Mouse (Mus musculus) limb, embryonic 13.5 days (tissue): Measurements from ENCODE around the gene Lrp1. TPM values are rescaled to one million over a fixed set of nuclear protein-coding genes. Genes with fewer than 3 reads are reported as not detected.

Source experiments
- ATAC-seq: fragments of 200-750 bp; cut with Nextera tagmentation; 2 replicates; pipeline ENCODE4 v1.8.0; 2017; ENCODE audit warnings: low read depth, moderate number of reproducible peaks, moderate TSS enrichment; ENCODE audit not compliant: low FRiP score
- H3K27ac ChIP-seq: fragments of 300-500 bp; sonication (generic); 2 replicates; pipeline ENCODE4 v1.5.1; 2015; ENCODE audit warnings: inconsistent platforms, mild to moderate bottlenecking, moderate library complexity
- H3K27me3 ChIP-seq: fragments of 300-500 bp; sonication (generic); 2 replicates; pipeline ENCODE4 v1.6.1; 2015; ENCODE audit warnings: mild to moderate bottlenecking, inconsistent platforms
- H3K36me3 ChIP-seq: fragments of 300-500 bp; sonication (generic); 2 replicates; pipeline ENCODE4 v1.6.1; 2015; ENCODE audit warnings: inconsistent platforms, mild to moderate bottlenecking, moderate library complexity
- H3K4me1 ChIP-seq: fragments of 300-500 bp; sonication (generic); 2 replicates; pipeline ENCODE4 v1.6.1; 2015; ENCODE audit warnings: inconsistent platforms
- H3K4me2 ChIP-seq: fragments of 300-500 bp; sonication (generic); replicated peaks from 2 replicates; pipeline ENCODE4 v1.6.1; 2015; ENCODE audit warnings: inconsistent platforms, mild to moderate bottlenecking, moderate library complexity
- H3K4me3 ChIP-seq: fragments of 300-500 bp; sonication (generic); 2 replicates; pipeline ENCODE4 v1.5.1; 2015; ENCODE audit warnings: moderate library complexity, mild to moderate bottlenecking, inconsistent platforms
- H3K9ac ChIP-seq: fragments of 300-500 bp; sonication (generic); 2 replicates; pipeline ENCODE4 v1.6.1; 2015; ENCODE audit warnings: mild to moderate bottlenecking, inconsistent platforms
- H3K9me3 ChIP-seq: fragments of 300-500 bp; sonication (generic); 2 replicates; pipeline ENCODE4 v1.6.1; 2016; ENCODE audit warnings: inconsistent platforms
- WGBS: fragments of 180-500 bp; shearing (Covaris S2); methylation state at CpG from one replicate; pipeline ENCODE4 v1.1.7; 2015; 5-methylcytosine and 5-hydroxymethylcytosine counted together
- polyA plus RNA-seq: library from polyadenylated mRNA; unstranded; fragments of >200 nt; fragmentation: Nextera tagmentation; extraction: Ambion mirVana; gene quantifications from 2 replicates; pipeline ENCODE4 v1.2.1, GENCODE M21; 2015

Lrp1 gene
- polyA plus RNA-seq, 1 experiment from 2014 or later: 127 TPM

- no peak overlapping the region for H3K4me3 ChIP-seq
- H3K27me3 ChIP-seq: no peaks in the 10 kb centered on the region
- no peaks in the 10 kb centered on the region for H3K4me1 ChIP-seq
- H3K4me2 ChIP-seq: no peak overlapping the region
- H3K9ac ChIP-seq: no peak overlapping the region
- peaks cover 99% of the 10 kb centered on the region for H3K36me3 ChIP-seq
- no peak overlapping the region for H3K27ac ChIP-seq
- no peaks in the 10 kb centered on the region for H3K9me3 ChIP-seq
- WGBS: 83% methylated on average over 9 of the region's 9 CpGs
- ATAC-seq: no peak
These were observed 43.8 kb downstream of the Lrp1 start for GRCm38 (mm10) chr10:127577156-127577555.

- Histone ChIP-seq H3K36me3 (peaks cover 99% of the 10 kb centered on the region), H3K4me2 (no peak overlapping the region), H3K9me3 (no peaks in the 10 kb centered on the region), H3K4me3 (no peak overlapping the region), H3K9ac (no peak overlapping the region), H3K4me1 (no peaks in the 10 kb centered on the region), H3K27me3 (no peaks in the 10 kb centered on the region), H3K27ac (no peak overlapping the region)
- WGBS: 65% methylated on average over 18 of the region's 18 CpGs
- ATAC-seq: no peak
These were observed 44.5 kb downstream of the Lrp1 start for GRCm38 (mm10) chr10:127576381-127576961.

- H3K27ac ChIP-seq: no peak overlapping the region
- H3K9me3 ChIP-seq: no peaks in the 10 kb centered on the region
- no peaks in the 10 kb centered on the region for H3K4me1 ChIP-seq
- 91% methylated on average over 7 of the region's 7 CpGs for WGBS
- no peak overlapping the region for H3K9ac ChIP-seq
- H3K4me2 ChIP-seq: no peak overlapping the region
- H3K4me3 ChIP-seq: no peak overlapping the region
- no peaks in the 10 kb centered on the region for H3K27me3 ChIP-seq
- H3K36me3 ChIP-seq: peaks cover 99% of the 10 kb centered on the region
- no peak for ATAC-seq
These were observed 45.2 kb downstream of the Lrp1 start for GRCm38 (mm10) chr10:127575741-127576140.

GRCm38 (mm10) chr10:127572281-127572680 lies 48.7 kb downstream of the Lrp1 start:
- peaks cover 93% of the 10 kb centered on the region for H3K36me3 ChIP-seq
- no peak overlapping the region for H3K27ac ChIP-seq
- H3K27me3 ChIP-seq: no peaks in the 10 kb centered on the region
- no peak overlapping the region for H3K4me2 ChIP-seq
- H3K9me3 ChIP-seq: no peaks in the 10 kb centered on the region
- H3K4me3 ChIP-seq: no peak overlapping the region
- H3K9ac ChIP-seq: no peak overlapping the region
- H3K4me1 ChIP-seq: no peaks in the 10 kb centered on the region
- 91% methylated on average over 5 of the region's 5 CpGs for WGBS
- no peak for ATAC-seq

- Histone ChIP-seq H3K9ac (no peak overlapping the region), H3K27me3 (no peaks in the 10 kb centered on the region), H3K9me3 (no peaks in the 10 kb centered on the region), H3K4me3 (no peak overlapping the region), H3K4me1 (no peaks in the 10 kb centered on the region), H3K36me3 (peaks cover 93% of the 10 kb centered on the region), H3K27ac (no peak overlapping the region), H3K4me2 (no peak overlapping the region)
- no peak for ATAC-seq
- 90% methylated on average over 17 of the region's 17 CpGs for WGBS
These were observed 49.9 kb downstream of the Lrp1 start for GRCm38 (mm10) chr10:127570937-127571641.

- Histone ChIP-seq H3K27ac (no peak overlapping the region), H3K27me3 (no peaks in the 10 kb centered on the region), H3K36me3 (peaks cover 91% of the 10 kb centered on the region), H3K9me3 (no peaks in the 10 kb centered on the region), H3K4me1 (no peaks in the 10 kb centered on the region), H3K4me2 (no peak overlapping the region), H3K4me3 (no peak overlapping the region), H3K9ac (no peak overlapping the region)
- no peak for ATAC-seq
- 63% methylated on average over 6 of the region's 6 CpGs for WGBS
These were observed 50.6 kb downstream of the Lrp1 start for GRCm38 (mm10) chr10:127570384-127570783.

GRCm38 (mm10) chr10:127569450-127569849 lies 51.5 kb downstream of the Lrp1 start:
- Histone ChIP-seq H3K9ac (no peak overlapping the region), H3K27ac (no peak overlapping the region), H3K4me1 (no peaks in the 10 kb centered on the region; the same call in 1 of the 2 replicates), H3K4me2 (no peak overlapping the region), H3K4me3 (no peak overlapping the region), H3K9me3 (no peaks in the 10 kb centered on the region), H3K27me3 (no peaks in the 10 kb centered on the region), H3K36me3 (peaks cover 88% of the 10 kb centered on the region)
- WGBS: 34% methylated on average over 3 of the region's 3 CpGs
- ATAC-seq: no peak

- Histone ChIP-seq H3K4me2 (no peak overlapping the region), H3K36me3 (peaks cover 88% of the 10 kb centered on the region), H3K9ac (no peak overlapping the region), H3K27me3 (no peaks in the 10 kb centered on the region), H3K4me3 (no peak overlapping the region), H3K27ac (no peak overlapping the region), H3K9me3 (no peaks in the 10 kb centered on the region), H3K4me1 (peaks cover 8% of the 10 kb centered on the region)
- 95% methylated on average over 28 of the region's 28 CpGs for WGBS
- no peak for ATAC-seq
These were observed 54.2 kb downstream of the Lrp1 start for GRCm38 (mm10) chr10:127566553-127567326.

GRCm38 (mm10) chr10:127564301-127564700 lies 56.6 kb downstream of the Lrp1 start:
- Histone ChIP-seq H3K4me2 (no peak overlapping the region), H3K27me3 (no peaks in the 10 kb centered on the region), H3K9ac (no peak overlapping the region), H3K4me3 (no peak overlapping the region), H3K4me1 (peaks cover 8% of the 10 kb centered on the region), H3K9me3 (no peaks in the 10 kb centered on the region), H3K36me3 (peaks cover 91% of the 10 kb centered on the region), H3K27ac (no peak overlapping the region)
- 55% methylated on average over 13 of the region's 13 CpGs for WGBS
- peak; percentile 34; the same call in 1 of the 2 replicates for ATAC-seq

- Histone ChIP-seq H3K9me3 (no peaks in the 10 kb centered on the region), H3K4me2 (no peak overlapping the region), H3K4me1 (peaks cover 8% of the 10 kb centered on the region), H3K4me3 (no peak overlapping the region), H3K9ac (peak overlapping the region; percentile 39; the same call in 1 of the 2 replicates), H3K27me3 (no peaks in the 10 kb centered on the region), H3K27ac (no peak overlapping the region), H3K36me3 (peaks cover 91% of the 10 kb centered on the region)
- ATAC-seq: no peak; the same call in 1 of the 2 replicates
- WGBS: 70% methylated on average over 8 of the region's 8 CpGs
These were observed 57.1 kb downstream of the Lrp1 start for GRCm38 (mm10) chr10:127563840-127564239.

- H3K4me1 ChIP-seq: peaks cover 8% of the 10 kb centered on the region
- peaks cover 95% of the 10 kb centered on the region for H3K36me3 ChIP-seq
- H3K4me3 ChIP-seq: no peak overlapping the region
- no peaks in the 10 kb centered on the region for H3K27me3 ChIP-seq
- no peaks in the 10 kb centered on the region for H3K9me3 ChIP-seq
- no peak overlapping the region for H3K9ac ChIP-seq
- ATAC-seq: no peak
- H3K27ac ChIP-seq: no peak overlapping the region
- no peak overlapping the region for H3K4me2 ChIP-seq
These were observed 59.8 kb downstream of the Lrp1 start for GRCm38 (mm10) chr10:127561145-127561544.

GRCm38 (mm10) chr10:127557397-127557796 lies 63.6 kb downstream of the Lrp1 start:
- Histone ChIP-seq H3K9ac (no peak overlapping the region), H3K4me2 (no peak overlapping the region), H3K36me3 (peaks cover 100% of the 10 kb centered on the region), H3K9me3 (no peaks in the 10 kb centered on the region), H3K4me1 (no peaks in the 10 kb centered on the region), H3K27me3 (no peaks in the 10 kb centered on the region), H3K27ac (no peak overlapping the region), H3K4me3 (no peak overlapping the region)
- 86% methylated on average over 13 of the region's 13 CpGs for WGBS
- ATAC-seq: no peak
